Mouse (Mus musculus) granulocyte monocyte progenitor cell, adult 5-6 weeks (primary cell): Measurements from ENCODE around the gene Bdh1. TPM values are rescaled to one million over a fixed set of nuclear protein-coding genes. Genes with fewer than 3 reads are reported as not detected.
"Not testable (repeated sequence)": the region's sequence is repeated elsewhere in the genome, so short reads cannot be mapped to it uniquely, and the experiment has no call there.

Experiments
- ATAC-seq: replicated peaks from 2 replicates; pipeline ENCODE4 v1.8.0; 2016; ENCODE audit warnings: mild to moderate bottlenecking, moderate TSS enrichment, inconsistent platforms; ENCODE audit not compliant: poor library complexity, severe bottlenecking
- total RNA-seq, 2 experiments: library from RNA; stranded (forward) in 1 of 2; stranded (reverse) in 1 of 2; fragments of 200-712, 200-1000 nt in 1 of 2; fragments of >200 nt in 1 of 2; fragmentation: Nextera tagmentation in 1 of 2; gene quantifications; 2 replicates each; pipeline ENCODE4 v1.2.3; 2014 to 2017

Bdh1 gene
- total RNA-seq (2014; fragmentation: Nextera tagmentation) (0.34 and 0.56 TPM in 2 replicates), total RNA-seq (2017) (0.78 and 2.9 TPM in 2 replicates)

DNA sequence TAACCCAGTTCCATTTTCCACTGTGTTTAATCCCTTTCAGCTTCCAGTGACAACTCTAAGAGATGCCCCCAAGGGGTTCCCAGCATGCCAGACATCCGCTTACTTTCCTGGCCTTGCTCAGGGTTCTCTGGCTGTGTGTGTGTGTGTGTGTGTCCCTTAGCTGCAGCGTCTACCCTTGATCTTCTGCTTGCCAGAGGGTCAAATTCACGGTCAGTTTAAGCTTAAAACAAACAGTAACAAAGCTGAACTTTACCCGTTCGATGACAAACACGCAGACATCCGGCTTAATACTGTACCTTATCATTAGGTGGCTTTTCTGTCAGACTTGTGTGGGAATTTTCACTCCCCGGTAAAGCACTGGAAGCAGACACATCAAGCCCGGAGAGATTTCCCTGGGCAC, at the start of gene Bdh1:
Gene Bdh1 (plus strand): TSS at position 281 of the 400 bp plus-strand sequence.
- ATAC-seq, result no peak

DNA sequence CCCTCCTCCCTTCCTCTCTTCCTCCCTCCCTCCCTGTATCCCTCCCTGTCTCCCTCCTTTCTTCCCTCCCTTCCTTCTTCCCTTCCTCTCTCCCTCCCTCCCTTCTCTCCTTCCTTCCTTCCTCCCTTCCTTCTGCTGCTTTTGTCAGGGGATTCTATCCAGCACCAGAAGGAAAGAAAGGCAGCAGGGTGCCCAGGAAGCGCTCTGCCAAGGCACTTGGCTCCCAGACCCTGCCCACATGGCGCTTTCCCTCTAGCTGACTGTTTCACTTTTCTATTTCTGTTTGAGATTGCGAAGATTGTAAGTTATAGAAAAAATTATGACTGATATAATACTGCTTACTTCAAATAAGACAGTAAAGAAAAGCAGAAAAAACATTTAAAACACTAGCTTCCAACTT, 49.8 kb upstream of the Bdh1 start:
- ATAC-seq, result not testable (repeated sequence)

DNA sequence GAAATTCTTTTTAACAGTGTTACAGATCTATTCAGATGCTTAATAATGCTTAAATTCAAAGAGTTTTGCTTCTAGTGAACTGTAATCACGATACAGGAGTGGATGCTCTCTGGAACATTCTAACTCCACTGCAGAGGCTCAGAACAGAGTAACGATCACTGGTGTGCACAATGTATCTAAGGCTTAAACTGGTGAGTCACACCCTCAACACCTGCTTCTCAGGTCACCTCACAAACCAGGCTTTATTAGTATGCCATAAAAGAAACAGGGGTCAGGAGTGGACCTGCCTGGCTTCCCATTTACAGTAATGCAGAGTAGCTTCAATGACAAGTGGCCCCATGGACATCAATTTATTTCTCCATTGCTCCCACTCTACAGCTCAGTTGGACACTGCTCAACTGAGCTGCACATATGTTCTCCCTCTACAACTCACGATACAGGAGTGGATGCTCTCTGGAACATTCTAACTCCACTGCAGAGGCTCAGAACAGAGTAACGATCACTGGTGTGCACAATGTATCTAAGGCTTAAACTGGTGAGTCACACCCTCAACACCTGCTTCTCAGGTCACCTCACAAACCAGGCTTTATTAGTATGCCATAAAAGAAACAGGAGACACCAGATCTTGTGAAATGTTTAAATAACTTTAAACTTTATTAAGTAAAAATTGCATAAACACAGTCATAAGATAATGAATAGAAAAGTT, 46.0 kb upstream of the Bdh1 start:
- not testable (repeated sequence) for ATAC-seq

DNA sequence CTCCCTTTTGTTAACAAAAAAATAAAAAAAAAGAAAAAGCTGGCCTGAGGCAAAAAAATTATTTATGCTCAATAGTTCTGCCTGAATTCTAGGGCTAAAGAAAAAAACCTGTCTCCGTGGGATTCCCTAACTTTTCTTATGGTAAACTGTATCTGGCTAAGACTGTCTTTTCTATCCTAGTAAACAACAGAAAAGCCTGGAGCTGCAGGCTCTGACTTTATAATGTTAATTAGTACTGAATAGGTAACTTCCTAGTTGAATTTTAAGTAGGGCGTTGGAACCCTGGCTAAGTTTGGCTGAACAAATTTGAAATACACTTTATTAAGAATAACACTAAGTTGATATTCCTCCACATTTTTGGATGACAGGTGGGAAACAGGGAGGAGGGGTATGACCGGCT, 33.8 kb upstream of the Bdh1 start:
- not testable (repeated sequence) for ATAC-seq

DNA sequence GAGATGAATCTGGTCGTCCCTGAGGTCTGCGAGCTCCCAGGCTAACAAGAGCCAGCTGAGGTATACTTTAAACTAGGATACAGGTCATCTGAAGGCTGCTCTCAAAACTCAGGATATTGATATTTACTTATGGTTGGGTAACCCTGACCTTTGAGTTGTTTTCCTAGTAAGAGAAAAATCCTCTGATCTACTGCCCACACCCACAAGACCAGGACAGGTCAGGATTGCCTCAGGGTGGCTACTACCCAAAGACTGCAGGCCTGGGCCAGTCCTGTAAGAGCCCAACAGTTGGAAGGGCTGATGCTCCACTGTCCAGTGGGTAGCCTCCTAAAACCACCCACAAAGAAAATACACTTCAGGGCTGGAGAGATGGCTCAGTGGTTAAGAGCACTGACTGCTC, 22.8 kb upstream of the Bdh1 start:
- ATAC-seq, result no peak

DNA sequence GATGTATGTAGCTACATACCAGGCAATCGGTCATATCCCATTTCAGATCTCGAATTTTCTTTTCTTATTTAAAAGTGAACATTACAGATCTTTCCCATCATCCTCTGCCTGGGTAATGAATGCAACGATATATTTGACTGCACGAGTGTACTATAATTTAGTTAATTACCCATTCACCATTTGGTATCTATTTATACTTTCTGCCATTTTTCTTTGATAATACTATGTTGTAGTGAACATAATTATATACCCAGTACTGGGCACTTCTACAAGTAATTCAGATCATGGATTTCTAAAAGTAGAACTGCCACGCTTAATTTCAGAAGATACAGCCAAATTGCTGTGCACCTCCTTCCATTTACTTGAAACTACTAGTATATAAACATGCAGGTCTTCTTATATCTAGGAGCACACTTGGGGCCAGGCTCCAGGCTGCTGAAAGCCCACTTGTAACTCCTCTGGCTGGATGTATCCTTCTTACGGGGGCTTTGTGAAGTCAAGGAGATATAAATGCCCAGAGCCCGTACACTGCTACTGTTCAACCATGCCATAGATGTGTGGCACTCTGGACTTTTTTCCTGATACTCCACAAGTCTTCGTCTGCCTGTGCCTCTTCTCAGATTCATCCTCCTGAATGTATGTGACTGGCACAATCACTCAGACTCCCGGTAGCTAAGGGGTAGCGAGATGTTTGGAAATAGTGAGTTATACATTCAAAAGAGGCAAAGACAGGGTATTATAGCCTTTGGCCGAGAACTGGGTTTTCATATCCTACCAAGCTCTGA, 21.0 kb upstream of the Bdh1 start:
- no peak for ATAC-seq

DNA sequence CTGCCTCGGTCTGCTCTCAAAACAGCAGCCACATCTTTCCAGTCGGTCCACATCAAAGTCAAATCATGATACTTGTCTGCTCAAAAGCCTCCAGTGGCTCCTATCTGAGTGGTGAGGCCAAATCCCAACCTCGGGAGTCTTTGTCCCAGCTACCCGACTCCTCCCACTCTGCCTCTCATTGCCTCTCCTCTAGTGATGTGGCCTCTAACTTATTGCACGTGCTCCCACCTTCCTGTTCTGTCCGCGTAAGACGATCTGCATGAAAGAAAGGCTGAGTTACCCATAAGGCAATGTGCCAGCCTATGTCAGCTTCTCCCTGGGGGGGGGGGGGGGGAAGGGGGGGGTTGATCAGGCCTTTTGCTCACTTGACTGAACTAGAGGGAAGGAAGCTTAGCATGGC, 20.0 kb upstream of the Bdh1 start:
- ATAC-seq, result no peak

DNA sequence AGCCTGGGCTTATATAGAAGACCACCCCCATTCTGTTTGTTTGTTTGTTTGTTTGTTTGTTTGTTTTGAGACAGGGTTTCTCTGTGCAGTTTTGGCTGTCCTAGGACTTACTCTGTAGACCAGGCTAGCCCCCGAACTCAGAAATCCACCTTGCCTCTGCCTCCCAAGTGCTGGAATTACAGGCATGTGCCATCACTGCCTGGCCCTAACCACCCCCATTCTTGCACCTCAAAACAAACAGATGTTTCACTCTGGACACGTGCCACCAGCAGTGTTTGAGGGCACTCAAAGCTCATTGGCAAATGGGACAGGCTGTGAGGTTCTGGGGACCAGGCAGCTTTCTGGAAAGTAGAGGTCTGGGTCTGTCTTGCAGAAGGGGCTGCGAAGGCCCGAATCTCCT, 18.1 kb upstream of the Bdh1 start:
- ATAC-seq, result no peak

DNA sequence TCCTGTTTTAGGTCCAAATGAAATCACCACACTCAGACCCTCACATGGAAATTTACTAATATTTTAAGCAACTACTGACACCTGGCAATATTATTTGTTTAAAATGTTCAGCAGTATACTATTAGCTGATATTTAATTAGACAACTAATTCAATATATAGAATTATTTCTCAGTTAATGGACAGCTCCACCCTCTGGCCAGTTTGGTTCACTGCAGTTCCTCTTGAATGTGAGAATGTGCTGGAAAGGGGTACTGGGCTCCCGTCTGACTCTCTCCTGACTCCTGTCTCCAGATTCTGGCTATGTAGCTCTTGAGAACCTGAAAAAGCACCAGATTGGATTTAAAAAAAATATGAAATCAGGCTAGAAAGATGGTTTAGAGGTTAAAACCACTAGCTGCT, 17.0 kb upstream of the Bdh1 start:
- ATAC-seq, result no peak

DNA sequence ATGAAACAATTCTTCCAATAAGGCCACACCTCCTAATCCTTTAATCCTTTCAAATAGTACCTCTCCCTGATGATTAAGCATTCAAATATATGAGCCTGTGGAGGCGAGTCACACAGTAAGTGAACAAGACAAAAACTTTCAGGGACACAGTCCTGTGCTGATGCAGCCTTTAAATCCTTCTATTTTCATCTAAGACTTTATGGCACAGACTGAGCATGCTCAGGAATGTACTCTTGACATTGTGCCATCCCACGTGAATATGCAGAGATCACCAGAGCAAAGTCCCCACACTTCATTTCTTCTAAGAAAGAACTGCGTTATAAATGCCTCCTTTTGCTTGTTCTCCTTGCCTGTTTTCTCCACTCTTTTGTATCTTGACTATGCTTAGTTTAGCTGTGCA, 14.2 kb upstream of the Bdh1 start:
- ATAC-seq, result no peak

DNA sequence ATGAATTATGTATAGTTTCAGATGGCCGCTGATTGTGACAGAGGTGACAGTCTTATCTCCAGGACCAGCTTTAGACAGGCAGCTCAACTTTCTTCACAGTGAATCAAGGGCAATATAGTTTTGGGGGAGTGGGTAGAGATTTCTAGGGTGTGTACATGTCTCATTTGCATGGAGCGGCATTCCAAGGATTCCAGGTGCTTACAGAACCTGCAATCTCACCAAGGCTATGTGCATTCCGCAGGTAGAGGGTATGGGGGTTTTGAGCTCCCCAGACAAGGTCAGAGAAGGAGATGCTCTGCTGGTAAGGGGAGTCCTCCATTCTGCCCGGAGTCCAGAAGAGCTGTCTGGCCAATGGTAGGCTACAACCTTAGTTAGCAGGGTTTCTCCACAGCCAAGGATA, 11.1 kb upstream of the Bdh1 start:
- ATAC-seq, result no peak

DNA sequence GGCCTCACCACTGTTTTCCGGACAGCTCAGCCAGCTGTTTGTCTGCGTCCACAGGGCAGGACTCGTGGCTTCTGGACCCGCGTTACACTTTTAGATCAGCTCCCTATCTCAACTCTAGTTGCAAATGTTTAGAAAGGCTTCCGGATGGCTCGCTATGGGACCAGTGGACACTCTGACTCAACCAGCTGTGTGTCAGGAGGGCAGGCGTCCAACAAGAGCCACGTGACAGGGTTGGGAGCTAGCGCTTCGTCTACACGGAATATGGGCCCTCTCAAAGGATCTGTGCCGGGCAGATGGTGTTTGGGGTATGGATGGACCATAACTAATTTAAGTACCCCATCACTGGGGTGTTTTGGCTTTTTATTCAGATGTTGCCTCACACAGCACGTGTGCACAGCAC, 9.8 kb upstream of the Bdh1 start:
- no peak for ATAC-seq

DNA sequence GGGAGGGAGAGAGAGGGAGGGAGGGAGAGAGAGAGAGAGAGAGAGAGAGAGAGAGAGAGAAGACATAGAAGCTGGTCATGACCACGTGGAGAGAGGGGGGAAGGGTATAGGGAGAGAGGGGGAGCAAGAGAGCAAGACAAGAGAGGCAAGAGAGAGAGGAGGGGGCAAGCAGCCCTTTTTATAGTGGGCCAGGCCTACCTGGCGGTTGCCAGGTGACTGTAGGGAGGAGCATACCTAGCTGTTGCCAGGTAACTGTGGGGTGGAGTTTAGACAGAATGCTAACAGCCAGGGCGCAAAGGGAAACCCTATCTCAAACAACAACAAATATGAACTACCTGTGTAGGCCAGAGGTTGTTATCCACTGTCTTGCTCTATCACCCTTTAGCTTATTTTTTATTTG, 8.3 kb upstream of the Bdh1 start:
- ATAC-seq, result no peak

DNA sequence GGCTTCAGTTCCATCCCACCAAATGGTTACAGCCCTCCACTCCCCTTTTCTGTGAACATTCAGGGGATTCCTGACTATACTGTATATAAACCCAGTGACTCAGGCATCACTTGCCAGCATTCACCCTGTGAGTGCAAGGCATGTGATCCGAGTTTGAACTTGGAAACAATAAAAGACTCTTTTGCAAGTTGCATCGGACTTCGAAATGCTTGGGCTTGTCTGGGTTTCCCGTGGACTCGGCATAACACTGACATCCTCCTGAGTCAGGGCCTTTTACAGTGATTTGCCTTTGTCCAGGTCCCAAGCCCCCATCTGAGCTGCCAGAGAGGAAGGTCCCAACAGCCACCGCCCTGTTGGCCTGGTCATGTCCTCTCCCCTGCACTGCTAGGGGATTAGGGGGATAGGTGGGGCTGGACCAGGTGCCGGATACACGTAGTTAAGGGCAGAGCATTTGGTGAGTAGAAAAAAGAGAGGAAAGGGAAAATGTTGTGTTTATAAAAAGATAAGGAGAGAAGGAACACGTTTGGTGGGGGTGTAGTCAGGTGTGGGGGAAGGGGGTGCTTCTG, 6.1 kb upstream of the Bdh1 start:
- no peak for ATAC-seq

DNA sequence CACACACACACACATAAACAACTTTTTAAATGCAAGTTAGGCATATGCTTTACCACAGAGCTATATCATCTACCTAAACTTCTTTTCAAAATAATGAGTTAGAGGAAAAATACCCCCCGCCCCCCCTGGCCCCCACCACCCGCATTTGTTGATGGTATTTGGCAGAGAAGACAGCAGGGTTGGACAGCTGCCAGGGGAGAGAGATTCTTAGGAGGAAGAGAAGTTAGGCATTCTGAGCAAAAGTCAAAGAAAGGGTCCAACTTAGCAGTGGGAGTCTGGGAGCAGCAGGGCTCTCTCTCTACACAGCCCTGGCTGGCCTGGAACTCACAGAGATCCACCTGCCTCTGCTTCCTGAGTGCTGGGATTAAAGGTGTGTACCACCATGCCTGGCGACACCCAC, 3.4 kb upstream of the Bdh1 start:
- no peak for ATAC-seq

DNA sequence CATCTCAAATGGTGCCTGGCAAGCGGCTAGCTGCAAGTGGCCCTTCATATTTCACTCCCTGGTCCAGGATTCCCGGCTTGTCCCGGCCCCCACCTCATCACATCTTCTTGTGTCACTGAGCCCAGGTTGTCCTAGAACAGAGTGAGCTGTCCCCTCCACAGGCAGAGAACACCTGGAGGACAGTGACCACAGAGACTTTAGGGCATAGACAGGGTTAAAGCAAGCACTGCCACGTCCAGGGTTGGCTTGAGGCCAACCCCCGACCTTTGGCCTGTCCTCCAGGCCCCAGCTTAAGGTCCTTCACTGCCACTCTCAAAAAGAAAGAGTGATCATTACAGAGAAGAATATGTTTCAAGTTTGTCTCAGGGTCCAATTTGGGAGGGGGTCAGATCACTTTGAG, 2.6 kb upstream of the Bdh1 start:
- ATAC-seq, result no peak

DNA sequence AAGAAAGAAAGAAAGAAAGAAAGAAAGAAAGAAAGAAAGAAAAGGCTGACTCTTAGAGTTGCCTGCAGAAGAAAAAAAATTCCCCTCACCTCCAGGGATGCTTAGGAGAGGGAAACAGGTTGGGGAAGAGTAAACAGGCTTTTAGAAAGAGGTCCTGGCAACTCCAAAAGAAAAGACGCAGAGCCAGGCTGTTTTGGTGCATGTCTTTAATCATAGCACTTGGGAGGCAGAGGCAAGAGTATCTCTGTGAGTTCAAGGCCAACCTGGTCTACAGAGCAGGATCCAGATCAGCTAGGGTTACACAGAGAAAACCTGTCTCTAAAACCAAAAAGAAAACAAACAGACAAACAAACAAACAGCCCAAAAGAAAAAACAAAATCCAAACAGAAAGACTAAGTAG, 642 bp downstream of the Bdh1 start:
- no peak for ATAC-seq

DNA sequence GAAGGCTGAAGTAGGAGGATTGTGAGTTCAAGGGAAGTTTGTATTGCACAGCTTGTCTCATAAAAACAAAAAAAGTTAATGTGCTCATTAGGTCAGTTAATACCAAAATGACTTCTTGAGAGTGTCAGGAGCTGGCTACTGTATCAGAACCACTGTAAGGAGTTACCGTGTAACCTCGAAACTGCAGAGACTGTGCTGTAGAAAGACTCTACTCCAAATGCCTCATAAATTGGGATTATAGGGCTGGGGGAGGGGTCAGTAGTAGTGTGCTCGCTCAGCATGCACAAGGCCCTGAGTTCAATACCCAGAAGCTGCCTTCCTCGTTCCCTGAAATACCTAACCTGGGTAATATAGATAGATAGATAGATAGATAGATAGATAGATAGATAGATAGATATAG, 1.3 kb downstream of the Bdh1 start:
- ATAC-seq, result no peak

DNA sequence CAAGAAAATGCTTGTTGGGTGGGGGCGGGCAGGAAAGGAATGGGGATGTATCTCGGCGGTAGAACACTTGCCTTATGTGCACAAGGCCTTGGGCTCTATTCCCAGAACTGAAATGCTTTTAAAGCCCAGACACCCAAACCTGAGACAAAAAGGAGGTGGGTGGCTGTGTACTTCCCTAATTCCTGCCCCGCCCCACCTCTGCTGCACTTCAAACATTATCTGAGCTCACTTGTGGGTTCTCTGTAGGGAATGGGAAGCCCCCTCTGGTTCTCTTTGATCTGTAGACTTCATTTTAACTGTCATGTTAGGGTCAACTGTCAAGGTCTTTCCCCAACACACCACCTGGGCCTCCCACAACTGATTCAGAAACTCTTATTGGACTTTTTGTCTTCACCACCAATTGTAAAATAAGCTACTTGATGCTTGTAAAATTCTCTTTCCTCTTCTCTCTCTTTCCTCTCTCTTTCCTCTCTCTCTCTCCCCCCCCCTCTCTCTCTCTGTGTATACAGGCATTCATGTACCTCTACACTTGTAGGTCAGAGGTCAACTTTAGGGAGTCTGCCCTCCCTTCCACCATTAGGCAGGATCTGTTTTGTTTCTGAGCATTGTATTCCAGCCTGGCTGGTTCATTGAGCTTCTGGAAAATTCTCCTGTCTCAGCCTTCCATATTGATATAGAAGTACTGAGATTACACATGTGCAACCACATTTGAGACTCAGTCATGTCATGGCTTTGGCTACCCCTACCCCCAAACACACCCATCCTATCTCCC, 2.5 kb downstream of the Bdh1 start:
- no peak for ATAC-seq

DNA sequence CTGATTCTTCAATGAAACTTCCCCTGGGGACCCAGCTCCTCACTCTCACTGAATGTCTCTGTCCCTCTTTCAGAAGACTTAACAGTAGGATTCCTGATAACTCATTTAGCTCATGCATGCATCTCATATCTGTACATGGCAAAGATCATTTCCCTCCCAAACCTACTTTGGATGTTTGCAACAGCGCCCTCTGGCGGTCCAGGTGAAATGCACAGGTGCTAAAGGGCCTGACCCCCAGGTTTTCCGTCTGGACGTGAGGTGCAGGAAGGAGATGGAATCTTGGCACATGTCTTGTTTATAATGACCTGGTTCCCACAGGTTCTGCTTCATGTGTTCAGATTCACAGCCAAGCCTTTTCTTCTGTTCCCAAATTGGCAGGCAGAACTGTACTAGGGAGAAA, 3.4 kb downstream of the Bdh1 start:
- no peak for ATAC-seq
